Mouse (Mus musculus) forebrain, postnatal 0 days (tissue): ENCODE data around the gene Adipoq. TPM values are rescaled to one million over a fixed set of nuclear protein-coding genes. Genes with fewer than 3 reads are reported as not detected.
"Not testable (repeated sequence)": the region's sequence is repeated elsewhere in the genome, so short reads cannot be mapped to it uniquely, and the experiment has no call there.

Source experiments
- ATAC-seq: fragments of 200-750 bp; cut with Nextera tagmentation; 2 replicates; pipeline ENCODE4 v1.8.0; 2017; ENCODE audit warnings: mild to moderate bottlenecking, moderate library complexity
- DNase-seq: peaks from one replicate; pipeline ENCODE4 v3.0.0-alpha.2; 2015
- H3K27ac ChIP-seq: fragments of 300-500 bp; sonication (generic); 2 replicates; pipeline ENCODE4 v1.5.1; 2014; ENCODE audit warnings: low read depth, mild to moderate bottlenecking, antibody characterized with exemption, low read length, moderate library complexity, mixed read lengths
- H3K27me3 ChIP-seq: fragments of 300-500 bp; sonication (generic); 2 replicates; pipeline ENCODE4 v1.6.1; 2014; ENCODE audit warnings: mild to moderate bottlenecking, low read length, mixed read lengths; ENCODE audit not compliant: insufficient read depth
- H3K36me3 ChIP-seq: fragments of 300-500 bp; sonication (generic); 2 replicates; pipeline ENCODE4 v1.6.1; 2014; ENCODE audit warnings: mild to moderate bottlenecking, moderate library complexity; ENCODE audit not compliant: insufficient read depth
- H3K4me1 ChIP-seq: fragments of 300-500 bp; sonication (generic); 2 replicates; pipeline ENCODE4 v1.6.1; 2014; ENCODE audit warnings: antibody characterized with exemption; ENCODE audit not compliant: insufficient read depth
- H3K4me2 ChIP-seq: fragments of 300-500 bp; sonication (generic); 2 replicates; pipeline ENCODE4 v1.6.1; 2014; ENCODE audit warnings: low read depth, mild to moderate bottlenecking, moderate library complexity
- H3K4me3 ChIP-seq: fragments of 300-500 bp; sonication (generic); 2 replicates; pipeline ENCODE4 v1.5.1; 2014; ENCODE audit warnings: low read depth, low read length, mixed read lengths
- H3K9ac ChIP-seq: fragments of 300-500 bp; sonication (generic); 2 replicates; pipeline ENCODE4 v1.6.1; 2014; ENCODE audit warnings: mild to moderate bottlenecking
- H3K9me3 ChIP-seq: fragments of 300-500 bp; sonication (generic); 2 replicates; pipeline ENCODE4 v1.6.1; 2016; ENCODE audit warnings: low read length
- CTCF ChIP-seq: sonication (generic); IDR thresholded peaks from 2 replicates; pipeline ENCODE4 v1.5.1; 2016; ENCODE audit warnings: antibody characterized with exemption, control low read depth, low read depth
- WGBS: fragments of 180-500 bp; shearing (Covaris S2); extraction: QIAGEN DNeasy Blood & Tissue Kit; methylation state at CpG from one replicate; pipeline ENCODE4 v1.1.7; 2014; 5-methylcytosine and 5-hydroxymethylcytosine counted together
- polyA plus RNA-seq: library from polyadenylated mRNA; unstranded; fragments of >200 nt; fragmentation: Nextera tagmentation; extraction: Ambion mirVana; gene quantifications from 2 replicates; pipeline ENCODE4 v1.2.1, GENCODE M21; 2015
- total RNA-seq: library from RNA; depleted of rRNA; stranded (reverse); fragments of >200 nt; gene quantifications from 2 replicates; pipeline ENCODE4 v1.2.3, GENCODE M21; 2014; rRNA removed

Gene Adipoq
- total RNA-seq (0.46 and 0.52 TPM in 2 replicates), polyA plus RNA-seq (not detected in 2 replicates)

DNA sequence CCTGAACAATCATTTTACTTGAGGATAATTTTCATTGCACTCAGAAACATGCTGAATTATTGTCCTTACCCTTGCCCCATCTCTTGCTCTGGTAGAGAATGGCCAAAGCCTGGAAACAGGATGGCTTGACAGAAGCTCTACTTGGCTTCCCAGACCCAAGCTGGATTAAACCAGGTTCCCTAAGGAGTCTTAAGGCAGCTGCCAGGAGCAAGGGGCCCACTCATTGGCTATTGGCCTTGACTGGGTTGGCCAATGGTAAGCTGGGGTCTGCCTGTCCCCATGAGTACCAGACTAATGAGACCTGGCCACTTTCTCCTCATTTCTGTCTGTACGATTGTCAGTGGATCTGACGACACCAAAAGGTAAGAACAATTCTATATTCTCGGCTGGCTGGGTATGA is at the start of gene Adipoq:
Adipoq (plus strand) TSS at position 257 of the 400 bp plus-strand sequence.
- 85% methylated on average over 3 of the region's 3 CpGs for WGBS
- no peak within 1 kb of the TSS for H3K9ac ChIP-seq
- no peaks in the 10 kb centered on the region for H3K27me3 ChIP-seq
- H3K4me2 ChIP-seq: no peak within 1 kb of the TSS
- TF ChIP-seq CTCF: no peak
- H3K27ac ChIP-seq: no peak within 1 kb of the TSS
- H3K4me3 ChIP-seq: no peak within 1 kb of the TSS
- H3K9me3 ChIP-seq: no peaks in the 10 kb centered on the region
- ATAC-seq: no peak
- H3K4me1 ChIP-seq: no peaks in the 10 kb centered on the region
- no peaks in the 10 kb centered on the region for H3K36me3 ChIP-seq
- DNase-seq: no peak

DNA sequence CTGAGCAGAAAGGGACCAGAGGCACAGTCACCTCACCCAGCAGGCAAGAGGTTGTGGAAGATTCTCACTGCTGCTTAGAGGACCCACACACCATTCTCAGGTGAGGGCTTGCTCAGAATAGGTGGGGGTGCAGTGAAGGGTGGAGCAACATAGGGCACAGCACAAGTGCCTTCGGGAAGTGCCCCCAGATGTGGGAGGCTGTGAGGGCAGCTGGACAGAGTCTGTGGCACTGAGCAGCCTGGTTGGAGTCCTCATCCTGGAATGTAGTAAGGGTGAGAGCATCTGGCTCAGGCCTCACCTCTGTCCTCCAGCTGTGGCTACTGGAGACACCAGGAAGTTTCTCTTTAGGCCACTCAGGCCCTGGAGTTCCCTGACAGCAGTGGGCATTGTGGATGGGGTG is 49.5 kb upstream of the Adipoq start:
- H3K4me1 ChIP-seq, H3K4me3 ChIP-seq, H3K9me3 ChIP-seq, H3K27me3 ChIP-seq, DNase-seq, ATAC-seq, H3K36me3 ChIP-seq, H3K27ac ChIP-seq, H3K4me2 ChIP-seq, H3K9ac ChIP-seq: not testable (repeated sequence)
- WGBS: 88% methylated on average over 1 of the region's 1 CpGs

DNA sequence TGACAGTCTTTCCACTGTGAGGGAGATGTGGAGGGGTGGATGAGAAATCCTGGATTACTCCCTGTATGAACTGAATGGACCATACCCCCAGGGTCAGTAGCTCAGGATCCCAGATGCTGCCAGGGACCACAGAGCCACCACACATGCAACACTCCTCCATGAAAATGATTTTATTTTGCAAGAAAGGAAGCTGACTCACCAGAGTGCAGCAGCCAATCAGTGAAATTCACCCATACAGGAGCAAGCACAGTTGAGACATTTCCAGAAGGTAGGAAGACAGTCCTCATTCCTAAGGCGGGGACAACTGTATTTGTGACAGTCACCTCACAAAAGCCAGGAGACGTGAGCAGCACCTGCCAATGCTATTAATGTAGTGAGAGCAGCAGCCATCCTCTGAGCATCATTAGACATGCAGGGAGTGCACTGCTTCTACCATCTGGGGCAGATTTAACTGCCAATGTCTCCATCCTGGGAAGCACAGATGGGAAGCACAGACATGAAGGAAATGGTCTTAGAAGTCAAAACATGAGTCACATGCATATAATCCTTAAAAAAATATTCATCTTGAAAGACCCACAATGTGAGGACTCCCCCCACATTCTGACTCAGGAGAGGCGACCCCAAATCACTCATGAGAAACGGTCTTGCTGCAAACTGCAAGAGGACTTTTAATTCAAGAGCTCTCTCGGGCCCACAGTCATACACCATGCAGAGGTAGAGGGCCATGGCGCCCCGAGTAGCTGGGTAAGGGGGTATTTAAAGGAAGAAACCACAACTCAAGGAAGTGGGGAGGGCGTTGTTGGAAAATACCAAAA is 48.8 kb upstream of the Adipoq start:
- not testable (repeated sequence) for H3K27ac ChIP-seq, H3K36me3 ChIP-seq, H3K9ac ChIP-seq, H3K9me3 ChIP-seq, H3K4me1 ChIP-seq, H3K4me3 ChIP-seq, H3K27me3 ChIP-seq, H3K4me2 ChIP-seq
- DNase-seq (peak; percentile 74), ATAC-seq (peak; percentile 92)
- 68% methylated on average over 8 of the region's 8 CpGs for WGBS

DNA sequence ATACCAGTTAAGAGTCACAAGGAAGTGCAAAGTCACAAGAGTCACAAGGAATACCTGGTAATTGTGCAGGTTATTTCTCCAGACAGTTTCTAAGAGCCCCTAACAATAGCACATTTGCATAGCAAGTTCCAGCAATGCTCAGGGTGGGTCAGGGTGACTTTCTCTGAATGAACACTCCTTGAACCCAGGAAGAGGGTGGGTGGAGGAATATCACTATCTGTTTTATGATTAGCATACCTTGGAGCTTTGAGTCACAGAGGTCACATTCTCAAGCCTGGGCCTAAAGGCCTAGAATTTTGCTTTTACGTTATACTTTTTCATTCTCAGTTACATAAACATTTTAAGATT is 48.3 kb upstream of the Adipoq start:
- not testable (repeated sequence) for DNase-seq, H3K4me3 ChIP-seq, ATAC-seq, H3K9me3 ChIP-seq, H3K4me2 ChIP-seq, H3K27me3 ChIP-seq, H3K4me1 ChIP-seq, H3K27ac ChIP-seq, H3K36me3 ChIP-seq, H3K9ac ChIP-seq
- 97% methylated on average over 1 of the region's 1 CpGs for WGBS

DNA sequence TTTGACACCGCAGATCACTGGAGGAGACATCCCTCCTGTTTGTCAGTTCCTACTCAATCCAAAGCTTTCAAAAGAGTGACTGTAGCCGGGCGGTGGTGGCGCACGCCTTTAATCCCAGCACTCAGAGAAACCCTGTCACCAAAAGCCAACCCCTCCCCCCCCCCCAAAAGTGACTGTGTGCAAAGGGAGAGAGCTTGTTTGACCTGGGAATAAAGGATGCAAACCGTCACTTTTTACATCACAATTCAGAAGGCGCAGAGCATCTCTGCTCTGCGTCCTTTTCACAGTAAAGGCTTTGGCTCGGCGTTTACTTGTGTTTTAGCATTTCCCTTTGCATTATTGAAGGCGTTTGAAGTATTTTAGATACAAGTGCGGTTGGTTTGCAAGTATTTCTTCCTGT is 46.7 kb upstream of the Adipoq start:
- no peaks in the 10 kb centered on the region for H3K9me3 ChIP-seq
- ATAC-seq (peak; percentile 7; the same call in 1 of the 2 replicates), DNase-seq (no peak)
- H3K4me3 ChIP-seq: peak overlapping the region; percentile 9; the same call in 1 of the 2 replicates
- H3K4me1 ChIP-seq: 0 out of 2 replicates have a peak, but pooled peaks cover 2% of the 10 kb centered on the region
- WGBS: 3% methylated on average over 12 of the region's 12 CpGs
- no peaks in the 10 kb centered on the region for H3K27me3 ChIP-seq
- no peak overlapping the region for H3K27ac ChIP-seq
- TF ChIP-seq CTCF: no peak
- H3K4me2 ChIP-seq: peak overlapping the region; percentile 47
- H3K36me3 ChIP-seq: no peaks in the 10 kb centered on the region
- peak overlapping the region; percentile 39 for H3K9ac ChIP-seq

DNA sequence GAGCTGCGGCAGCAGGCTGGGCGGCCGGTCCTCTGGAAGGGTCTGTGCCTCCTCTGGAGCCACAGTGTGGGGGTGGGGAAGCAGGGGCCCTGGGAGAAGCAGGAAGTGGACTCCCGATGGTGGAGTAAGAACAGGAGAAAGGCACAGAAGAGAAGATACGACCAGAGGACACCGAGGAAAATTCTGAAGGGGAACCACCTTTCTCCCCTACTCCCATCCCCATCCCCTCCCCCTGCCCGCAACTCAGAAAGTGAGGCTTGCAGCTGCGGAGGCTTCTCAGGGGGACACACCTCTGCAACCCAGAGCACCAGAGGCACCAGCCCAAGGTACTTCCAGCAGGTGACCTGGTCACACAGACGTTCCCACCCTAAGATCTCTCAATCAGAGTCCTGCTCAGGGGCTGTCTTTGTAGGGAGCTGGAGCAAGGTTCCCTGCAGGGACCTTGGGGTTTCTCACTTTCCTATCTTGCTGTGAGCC is 46.2 kb upstream of the Adipoq start:
- H3K36me3 ChIP-seq: no peaks in the 10 kb centered on the region
- H3K27ac ChIP-seq: no peak overlapping the region
- H3K4me1 ChIP-seq: 0 out of 2 replicates have a peak, but pooled peaks cover 2% of the 10 kb centered on the region
- H3K27me3 ChIP-seq: no peaks in the 10 kb centered on the region
- H3K9ac ChIP-seq: peak overlapping the region; percentile 39
- DNase-seq (no peak), ATAC-seq (no peak)
- under 1% methylated on average over 9 of the region's 9 CpGs for WGBS
- peak overlapping the region; percentile 47 for H3K4me2 ChIP-seq
- TF ChIP-seq CTCF: no peak
- H3K9me3 ChIP-seq: no peaks in the 10 kb centered on the region
- peak overlapping the region; percentile 9; the same call in 1 of the 2 replicates for H3K4me3 ChIP-seq

DNA sequence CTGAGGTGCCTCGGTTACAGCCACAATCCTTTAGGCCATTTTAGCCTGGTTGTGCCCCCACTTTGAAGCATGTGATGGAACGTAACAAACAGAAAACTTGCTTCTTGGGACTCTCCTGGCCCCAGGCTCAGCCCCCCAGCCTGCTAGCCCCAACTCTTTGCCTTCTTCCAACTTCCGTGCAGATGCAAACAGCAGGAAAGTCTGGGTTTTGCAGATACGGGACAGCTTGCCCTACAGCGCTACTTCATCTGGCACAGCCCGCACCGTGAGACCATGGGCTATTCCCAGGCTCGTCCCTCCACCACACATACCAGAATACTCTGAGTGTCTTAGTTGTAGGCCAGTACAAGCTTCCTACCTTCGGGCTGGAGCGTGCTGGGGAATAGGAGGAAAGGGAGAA is 45.7 kb upstream of the Adipoq start:
- Histone ChIP-seq H3K4me2 (no peak overlapping the region), H3K36me3 (no peaks in the 10 kb centered on the region), H3K9me3 (no peaks in the 10 kb centered on the region), H3K4me1 (0 out of 2 replicates have a peak, but pooled peaks cover 2% of the 10 kb centered on the region), H3K27me3 (no peaks in the 10 kb centered on the region), H3K27ac (no peak overlapping the region), H3K9ac (0 out of 2 replicates have a peak overlapping the region, but pooled peaks have one; percentile 39), H3K4me3 (no peak overlapping the region)
- no peak for TF ChIP-seq CTCF
- ATAC-seq (no peak), DNase-seq (no peak)
- 17% methylated on average over 10 of the region's 10 CpGs for WGBS
